Mouse (Mus musculus) neural tube, embryonic 15.5 days (tissue): ENCODE measurements around the gene Capn8. TPM values are rescaled to one million over a fixed set of nuclear protein-coding genes. Genes with fewer than 3 reads are reported as not detected.

Source experiments
- ATAC-seq: fragments of 200-750 bp; cut with Nextera tagmentation; 2 replicates; pipeline ENCODE4 v1.8.0; 2017; ENCODE audit warnings: mild to moderate bottlenecking, moderate TSS enrichment, moderate library complexity; ENCODE audit not compliant: low FRiP score
- H3K27ac ChIP-seq: fragments of 300-500 bp; sonication (generic); replicated peaks from 2 replicates; pipeline ENCODE4 v1.5.1; 2015; ENCODE audit warnings: mild to moderate bottlenecking, inconsistent platforms
- H3K27me3 ChIP-seq: fragments of 300-500 bp; sonication (generic); replicated peaks from 2 replicates; pipeline ENCODE4 v1.6.1; 2015; ENCODE audit warnings: inconsistent platforms
- H3K36me3 ChIP-seq: fragments of 300-500 bp; sonication (generic); 2 replicates; pipeline ENCODE4 v1.6.1; 2015; ENCODE audit warnings: inconsistent platforms
- H3K4me1 ChIP-seq: fragments of 300-500 bp; sonication (generic); 2 replicates; pipeline ENCODE4 v1.6.1; 2015; ENCODE audit warnings: inconsistent platforms
- H3K4me2 ChIP-seq: fragments of 300-500 bp; sonication (generic); 2 replicates; pipeline ENCODE4 v1.6.1; 2015; ENCODE audit warnings: inconsistent platforms, mild to moderate bottlenecking, moderate library complexity
- H3K4me3 ChIP-seq: fragments of 300-500 bp; sonication (generic); replicated peaks from 2 replicates; pipeline ENCODE4 v1.5.1; 2015; ENCODE audit warnings: mild to moderate bottlenecking, inconsistent platforms
- H3K9ac ChIP-seq: fragments of 300-500 bp; sonication (generic); replicated peaks from 2 replicates; pipeline ENCODE4 v1.6.1; 2015; ENCODE audit warnings: mild to moderate bottlenecking, inconsistent platforms
- H3K9me3 ChIP-seq: fragments of 300-500 bp; sonication (generic); replicated peaks from 2 replicates; pipeline ENCODE4 v1.6.1; 2016; ENCODE audit warnings: inconsistent platforms
- WGBS: fragments of 180-500 bp; shearing (Covaris S2); methylation state at CpG from one replicate; pipeline ENCODE4 v1.1.7; 2015; ENCODE audit warnings: mixed read lengths; 5-methylcytosine and 5-hydroxymethylcytosine counted together
- polyA plus RNA-seq: library from polyadenylated mRNA; unstranded; fragments of >200 nt; fragmentation: Nextera tagmentation; extraction: Ambion mirVana; gene quantifications from 2 replicates; pipeline ENCODE4 v1.2.1, GENCODE M21; 2015

The Capn8 gene
- 0.08 and 0.28 TPM in 2 replicates for polyA plus RNA-seq

- Histone ChIP-seq H3K36me3 (no peaks in the 10 kb centered on the region), H3K4me3 (no peak within 1 kb of the TSS), H3K4me2 (no peak within 1 kb of the TSS), H3K9me3 (no peaks in the 10 kb centered on the region), H3K27me3 (no peaks in the 10 kb centered on the region; the same call in 1 of the 2 replicates), H3K27ac (no peak within 1 kb of the TSS), H3K9ac (no peak within 1 kb of the TSS), H3K4me1 (peaks cover 23% of the 10 kb centered on the region)
- ATAC-seq, result no peak
- 78% methylated on average over 5 of the region's 5 CpGs for WGBS
Observed at GRCm38 (mm10) chr1:182564408-182565120, at the start of gene Capn8. Gene Capn8, plus strand, starts transcription at chr1:182565007.

- H3K27me3 ChIP-seq, result peaks cover 9% of the 10 kb centered on the region
- peak within 1 kb of the TSS; percentile 70 for H3K4me3 ChIP-seq
- peak within 1 kb of the TSS; percentile 85 for H3K27ac ChIP-seq
- H3K9me3 ChIP-seq, result no peaks in the 10 kb centered on the region
- WGBS, result under 1% methylated on average over 83 of the region's 84 CpGs
- H3K4me1 ChIP-seq, result peaks cover 36% of the 10 kb centered on the region
- peak; percentile 96 for ATAC-seq
- peak within 1 kb of the TSS; percentile 82 for H3K9ac ChIP-seq
- H3K36me3 ChIP-seq, result peaks cover 6% of the 10 kb centered on the region
- peak within 1 kb of the TSS; percentile 82 for H3K4me2 ChIP-seq
Observed at GRCm38 (mm10) chr1:182516758-182517676, 47.8 kb upstream of the Capn8 start, which contains the start of gene Capn2. Gene Capn2, minus strand, starts transcription at chr1:182517608.

- H3K4me3 ChIP-seq, result peak overlapping the region; percentile 70
- 0% methylated on average over 10 of the region's 10 CpGs for WGBS
- peak; percentile 25; the same call in 1 of the 2 replicates for ATAC-seq
Observed at GRCm38 (mm10) chr1:182517677-182518011, 47.2 kb upstream of the Capn8 start.

GRCm38 (mm10) chr1:182518143-182518680, 46.6 kb upstream of the Capn8 start:
- Histone ChIP-seq H3K4me1 (peaks cover 33% of the 10 kb centered on the region), H3K9ac (no peak overlapping the region), H3K27me3 (peaks cover 9% of the 10 kb centered on the region), H3K9me3 (no peaks in the 10 kb centered on the region), H3K36me3 (no peaks in the 10 kb centered on the region; the same call in 1 of the 2 replicates), H3K4me3 (0 out of 2 replicates have a peak overlapping the region, but pooled peaks have one; percentile 70), H3K4me2 (peak overlapping the region; percentile 82), H3K27ac (no peak overlapping the region)
- 61% methylated on average over 10 of the region's 10 CpGs for WGBS
- no peak for ATAC-seq

More at GRCm38 (mm10) chr1:182517677-182518011, 47.2 kb upstream of the Capn8 start:
- Histone ChIP-seq H3K27me3 (peaks cover 9% of the 10 kb centered on the region), H3K27ac (peak overlapping the region; percentile 85), H3K36me3 (no peaks in the 10 kb centered on the region; the same call in none of the 2 replicates), H3K4me1 (peaks cover 36% of the 10 kb centered on the region), H3K4me2 (peak overlapping the region; percentile 82), H3K9me3 (no peaks in the 10 kb centered on the region), H3K9ac (peak overlapping the region; percentile 82)

GRCm38 (mm10) chr1:182518811-182519210, 46.0 kb upstream of the Capn8 start:
- H3K36me3 ChIP-seq, result no peaks in the 10 kb centered on the region; the same call in 1 of the 2 replicates
- H3K4me1 ChIP-seq, result peaks cover 32% of the 10 kb centered on the region
- no peak overlapping the region for H3K9ac ChIP-seq
- H3K4me3 ChIP-seq, result no peak overlapping the region
- H3K27ac ChIP-seq, result no peak overlapping the region
- no peak for ATAC-seq
- no peaks in the 10 kb centered on the region for H3K9me3 ChIP-seq
- H3K4me2 ChIP-seq, result no peak overlapping the region
- peaks cover 9% of the 10 kb centered on the region for H3K27me3 ChIP-seq
- 90% methylated on average over 6 of the region's 6 CpGs for WGBS

GRCm38 (mm10) chr1:182519341-182519740, 45.5 kb upstream of the Capn8 start:
- H3K9ac ChIP-seq, result no peak overlapping the region
- WGBS, result 80% methylated on average over 5 of the region's 5 CpGs
- peaks cover 32% of the 10 kb centered on the region for H3K4me1 ChIP-seq
- no peak overlapping the region for H3K4me3 ChIP-seq
- H3K27ac ChIP-seq, result no peak overlapping the region
- ATAC-seq, result no peak
- H3K27me3 ChIP-seq, result peaks cover 9% of the 10 kb centered on the region
- no peaks in the 10 kb centered on the region; the same call in 1 of the 2 replicates for H3K36me3 ChIP-seq
- no peak overlapping the region for H3K4me2 ChIP-seq
- no peaks in the 10 kb centered on the region for H3K9me3 ChIP-seq

GRCm38 (mm10) chr1:182520091-182520937, 44.5 kb upstream of the Capn8 start:
- Histone ChIP-seq H3K27me3 (peaks cover 9% of the 10 kb centered on the region), H3K9ac (no peak overlapping the region), H3K4me3 (no peak overlapping the region), H3K27ac (peak overlapping the region; percentile 13; the same call in 1 of the 2 replicates), H3K4me1 (peaks cover 23% of the 10 kb centered on the region), H3K36me3 (no peaks in the 10 kb centered on the region), H3K4me2 (peak overlapping the region; percentile 1; the same call in 1 of the 2 replicates), H3K9me3 (no peaks in the 10 kb centered on the region)
- WGBS, result 35% methylated on average over 14 of the region's 14 CpGs
- ATAC-seq, result no peak

- peaks cover 9% of the 10 kb centered on the region for H3K27me3 ChIP-seq
- H3K4me3 ChIP-seq, result no peak overlapping the region
- 77% methylated on average over 8 of the region's 8 CpGs for WGBS
Observed at GRCm38 (mm10) chr1:182520938-182521500, 43.8 kb upstream of the Capn8 start.

GRCm38 (mm10) chr1:182522961-182523360, 41.8 kb upstream of the Capn8 start:
- no peaks in the 10 kb centered on the region for H3K36me3 ChIP-seq
- 80% methylated on average over 5 of the region's 5 CpGs for WGBS
- peaks cover 9% of the 10 kb centered on the region for H3K27me3 ChIP-seq
- peaks cover 10% of the 10 kb centered on the region for H3K4me1 ChIP-seq
- H3K9me3 ChIP-seq, result no peaks in the 10 kb centered on the region
- H3K9ac ChIP-seq, result no peak overlapping the region
- H3K4me3 ChIP-seq, result no peak overlapping the region
- H3K4me2 ChIP-seq, result no peak overlapping the region
- H3K27ac ChIP-seq, result no peak overlapping the region
- no peak for ATAC-seq

More at GRCm38 (mm10) chr1:182520938-182521500, 43.8 kb upstream of the Capn8 start:
- Histone ChIP-seq H3K4me1 (peaks cover 16% of the 10 kb centered on the region), H3K4me2 (no peak overlapping the region), H3K36me3 (no peaks in the 10 kb centered on the region), H3K9me3 (no peaks in the 10 kb centered on the region), H3K9ac (no peak overlapping the region), H3K27ac (no peak overlapping the region)
- ATAC-seq, result no peak

GRCm38 (mm10) chr1:182523692-182524091, 41.1 kb upstream of the Capn8 start:
- 90% methylated on average over 3 of the region's 3 CpGs for WGBS
- H3K27me3 ChIP-seq, result peaks cover 6% of the 10 kb centered on the region; the same call in 1 of the 2 replicates
- H3K27ac ChIP-seq, result no peak overlapping the region
- H3K4me3 ChIP-seq, result no peak overlapping the region
- H3K9ac ChIP-seq, result no peak overlapping the region
- no peak overlapping the region for H3K4me2 ChIP-seq
- no peaks in the 10 kb centered on the region for H3K9me3 ChIP-seq
- H3K4me1 ChIP-seq, result peaks cover 17% of the 10 kb centered on the region
- ATAC-seq, result no peak
- H3K36me3 ChIP-seq, result no peaks in the 10 kb centered on the region
